Mouse (Mus musculus) myocyte (in vitro differentiated cells): Measurements from ENCODE around the gene Plscr2. TPM values are rescaled to one million over a fixed set of nuclear protein-coding genes. Genes with fewer than 3 reads are reported as not detected.
A peak's percentile ranks its signal among the peaks of the same experiment; 100 is the strongest.

Experiments
- H3K27me3 ChIP-seq: one replicate; pipeline ENCODE4 v1.6.1; 2011; ENCODE audit not compliant: control insufficient read depth, insufficient read depth, insufficient read length
- H3K36me3 ChIP-seq: one replicate; pipeline ENCODE4 v1.6.1; 2011; ENCODE audit not compliant: control insufficient read depth, insufficient read depth
- H3K4me2 ChIP-seq: one replicate; pipeline ENCODE4 v1.6.1; 2011; ENCODE audit warnings: low read depth, control low read depth
- H3K4me3 ChIP-seq: one replicate; pipeline ENCODE4 v1.5.1; 2011; ENCODE audit warnings: mild to moderate bottlenecking, control low read depth, moderate library complexity
- H3K79me2 ChIP-seq: one replicate; pipeline ENCODE4 v1.6.1; 2011; ENCODE audit not compliant: control insufficient read depth, insufficient read depth
- H3ac ChIP-seq: one replicate; pipeline ENCODE4 v1.6.1; 2011; ENCODE audit not compliant: control insufficient read depth, insufficient read length
- CEBPB ChIP-seq: IDR thresholded peaks from 2 replicates; pipeline ENCODE4 v1.6.1; 2011; ENCODE audit warnings: mild to moderate bottlenecking, moderate library complexity; ENCODE audit not compliant: poor library complexity, insufficient read depth, severe bottlenecking
- E2F4 ChIP-seq: IDR thresholded peaks from one replicate; pipeline ENCODE4 v1.6.1; 2011; ENCODE audit warnings: mild to moderate bottlenecking, control low read depth, moderate library complexity; ENCODE audit not compliant: insufficient read depth
- MAX ChIP-seq: IDR thresholded peaks from one replicate; pipeline ENCODE4 v1.6.1; 2011; ENCODE audit warnings: low read depth, mild to moderate bottlenecking, control low read depth
- MYOD1 ChIP-seq, 3 experiments: IDR thresholded peaks; one replicate each; pipeline ENCODE4 v1.6.1; 2011; ENCODE audit warnings: control low read depth in 2 of 3, low read depth in 2 of 3, mild to moderate bottlenecking in 2 of 3, moderate library complexity in 1 of 3; ENCODE audit not compliant: insufficient read length in 2 of 3, control insufficient read depth in 1 of 3
- MYOG ChIP-seq, 3 experiments: IDR thresholded peaks; one replicate each; pipeline ENCODE4 v1.6.1; 2011; ENCODE audit warnings: control low read depth in 2 of 3, low read depth in 2 of 3, mild to moderate bottlenecking in 2 of 3; ENCODE audit not compliant: insufficient read length in 2 of 3, control insufficient read depth in 1 of 3, insufficient read depth in 1 of 3
- POLR2A ChIP-seq: IDR thresholded peaks from one replicate; pipeline ENCODE4 v1.6.1; 2011; ENCODE audit warnings: low read depth, mild to moderate bottlenecking, control low read depth, moderate library complexity; ENCODE audit not compliant: insufficient read length
- POLR2AphosphoS2 ChIP-seq: IDR thresholded peaks from one replicate; pipeline ENCODE4 v1.6.1; 2011; ENCODE audit warnings: low read depth, control low read depth; ENCODE audit not compliant: insufficient read length
- REST ChIP-seq: IDR thresholded peaks from one replicate; pipeline ENCODE4 v1.6.1; 2011; ENCODE audit warnings: mild to moderate bottlenecking, control low read depth, moderate library complexity; ENCODE audit not compliant: insufficient read depth, insufficient read length
- SRF ChIP-seq: IDR thresholded peaks from one replicate; pipeline ENCODE4 v1.6.1; 2011; ENCODE audit warnings: low read depth; ENCODE audit not compliant: control insufficient read depth, insufficient read length
- TCF12 ChIP-seq: IDR thresholded peaks from one replicate; pipeline ENCODE4 v1.6.1; 2011; ENCODE audit warnings: mild to moderate bottlenecking, control low read depth; ENCODE audit not compliant: poor library complexity, insufficient read depth, severe bottlenecking
- TCF3 ChIP-seq: IDR thresholded peaks from one replicate; pipeline ENCODE4 v1.6.1; 2011; ENCODE audit warnings: low read depth, control low read depth; ENCODE audit not compliant: insufficient read length
- USF1 ChIP-seq: IDR thresholded peaks from one replicate; pipeline ENCODE4 v1.6.1; 2011; ENCODE audit warnings: low read depth, mild to moderate bottlenecking, control low read depth, moderate library complexity
- polyA plus RNA-seq: library from polyadenylated mRNA; unstranded; fragments of >200 nt; fragmentation: generic; extraction: Trizol; gene quantifications from one replicate; pipeline ENCODE4 v1.2.1, GENCODE M21; 2012; ENCODE audit warnings: missing spikeins

Plscr2 gene
- polyA plus RNA-seq, 1 experiment: 3.2 TPM

DNA sequence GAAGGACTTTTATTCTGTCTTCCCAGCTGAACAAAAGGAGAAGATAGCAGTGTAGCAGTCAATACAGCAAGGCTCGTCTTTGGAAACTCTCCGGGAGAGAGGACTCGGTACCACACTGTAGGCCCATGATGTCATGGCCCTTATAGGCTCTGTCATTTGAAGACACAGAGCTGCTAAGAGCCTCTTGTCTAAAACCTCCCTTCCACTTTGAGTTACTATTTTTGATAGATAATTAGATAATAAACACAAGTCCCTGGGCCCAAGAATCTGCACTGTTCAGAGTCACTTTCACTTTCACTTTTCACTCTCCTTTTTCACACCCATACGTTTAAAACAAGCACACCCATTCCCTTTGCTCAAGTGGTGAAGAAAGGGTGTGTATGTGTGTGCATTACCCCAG, 9.7 kb upstream of the Plscr2 start:
- Histone ChIP-seq H3K79me2 (no peaks in the 10 kb centered on the region), H3K4me2 (peak overlapping the region; percentile 61), H3K27me3 (no peaks in the 10 kb centered on the region), H3K36me3 (peaks cover 46% of the 10 kb centered on the region), H3ac (no peak overlapping the region), H3K4me3 (no peak overlapping the region)
- no peak for TF ChIP-seq MYOG (IDR thresholded peaks at IDR 0.05; ENCODE audit: control insufficient read depth in 1 of 3, insufficient read depth in 1 of 3, insufficient read length in 2 of 3, low read depth in 2 of 3)
- TF ChIP-seq CEBPB: no peak
- TF ChIP-seq SRF: no peak
- no peak for TF ChIP-seq TCF12
- no peak for TF ChIP-seq POLR2AphosphoS2
- TF ChIP-seq MAX: no peak
- TF ChIP-seq REST: no peak
- no peak for TF ChIP-seq USF1
- TF ChIP-seq POLR2A: no peak
- no peak for TF ChIP-seq E2F4
- no peak for TF ChIP-seq MYOD1 (IDR thresholded peaks at IDR 0.05; ENCODE audit: control insufficient read depth in 1 of 3, insufficient read length in 2 of 3, low read depth in 2 of 3)
- TF ChIP-seq TCF3: no peak

GRCm38 (mm10) chr9:92266558-92267171, 8.7 kb upstream of the Plscr2 start:
- TF ChIP-seq MYOG (IDR thresholded peaks at IDR 0.05; ENCODE audit: control insufficient read depth in 1 of 3, insufficient read depth in 1 of 3, insufficient read length in 2 of 3, low read depth in 2 of 3) (no peak), POLR2AphosphoS2 (no peak), MYOD1 (IDR thresholded peaks at IDR 0.05; ENCODE audit: control insufficient read depth in 1 of 3, insufficient read length in 2 of 3, low read depth in 2 of 3) (no peak), E2F4 (no peak), TCF3 (no peak), MAX (no peak), USF1 (no peak), TCF12 (no peak), SRF (no peak), POLR2A (no peak)
- Histone ChIP-seq H3K79me2 (no peaks in the 10 kb centered on the region), H3ac (no peak overlapping the region), H3K27me3 (no peaks in the 10 kb centered on the region), H3K36me3 (peaks cover 40% of the 10 kb centered on the region), H3K4me2 (no peak overlapping the region), H3K4me3 (no peak overlapping the region)

- TF ChIP-seq REST (no peak), TCF12 (no peak), E2F4 (no peak), USF1 (no peak), SRF (no peak), MAX (no peak), CEBPB (no peak), POLR2A (no peak), TCF3 (no peak), MYOD1 (IDR thresholded peaks at IDR 0.05; ENCODE audit: control insufficient read depth in 1 of 3, insufficient read length in 2 of 3, low read depth in 2 of 3) (no peak), POLR2AphosphoS2 (no peak), MYOG (IDR thresholded peaks at IDR 0.05; ENCODE audit: control insufficient read depth in 1 of 3, insufficient read depth in 1 of 3, insufficient read length in 2 of 3, low read depth in 2 of 3) (no peak)
- Histone ChIP-seq H3ac (no peak overlapping the region), H3K79me2 (no peaks in the 10 kb centered on the region), H3K27me3 (no peaks in the 10 kb centered on the region), H3K4me2 (no peak overlapping the region), H3K4me3 (no peak overlapping the region), H3K36me3 (peaks cover 33% of the 10 kb centered on the region)
Observed at GRCm38 (mm10) chr9:92267732-92268131, 7.7 kb upstream of the Plscr2 start.

- no peak overlapping the region for H3K4me2 ChIP-seq
- H3ac ChIP-seq: no peak overlapping the region
- peaks cover 26% of the 10 kb centered on the region for H3K36me3 ChIP-seq
- H3K4me3 ChIP-seq: no peak overlapping the region
- no peaks in the 10 kb centered on the region for H3K79me2 ChIP-seq
- no peak for TF ChIP-seq TCF3
- TF ChIP-seq POLR2A: no peak
- TF ChIP-seq MYOG (IDR thresholded peaks at IDR 0.05; ENCODE audit: control insufficient read depth in 1 of 3, insufficient read depth in 1 of 3, insufficient read length in 2 of 3, low read depth in 2 of 3): no peak
- no peak for TF ChIP-seq POLR2AphosphoS2
- no peaks in the 10 kb centered on the region for H3K27me3 ChIP-seq
Observed at GRCm38 (mm10) chr9:92269829-92270404, 5.5 kb upstream of the Plscr2 start.

- Histone ChIP-seq H3K36me3 (peaks cover 26% of the 10 kb centered on the region), H3K4me3 (no peak overlapping the region), H3K79me2 (no peaks in the 10 kb centered on the region), H3K27me3 (no peaks in the 10 kb centered on the region), H3ac (no peak overlapping the region), H3K4me2 (no peak overlapping the region)
- TF ChIP-seq POLR2AphosphoS2: no peak
- no peak for TF ChIP-seq SRF
- TF ChIP-seq TCF12: no peak
- TF ChIP-seq TCF3: no peak
- TF ChIP-seq REST: no peak
- TF ChIP-seq USF1: no peak
- no peak for TF ChIP-seq MAX
- TF ChIP-seq E2F4: no peak
- TF ChIP-seq MYOG (IDR thresholded peaks at IDR 0.05; ENCODE audit: control insufficient read depth in 1 of 3, insufficient read depth in 1 of 3, insufficient read length in 2 of 3, low read depth in 2 of 3): no peak
- no peak for TF ChIP-seq CEBPB
- no peak for TF ChIP-seq POLR2A
- TF ChIP-seq MYOD1 (IDR thresholded peaks at IDR 0.05; ENCODE audit: control insufficient read depth in 1 of 3, insufficient read length in 2 of 3, low read depth in 2 of 3): no peak
Observed at GRCm38 (mm10) chr9:92270927-92271326, 4.5 kb upstream of the Plscr2 start.
